Mouse (Mus musculus): ENCODE data around the gene Denr. TPM values are rescaled to one million over a fixed set of nuclear protein-coding genes. Genes with fewer than 3 reads are reported as not detected.

Gene Denr
- polyA plus RNA-seq, 1 experiment from 2014 or later = 135 TPM

DNA sequence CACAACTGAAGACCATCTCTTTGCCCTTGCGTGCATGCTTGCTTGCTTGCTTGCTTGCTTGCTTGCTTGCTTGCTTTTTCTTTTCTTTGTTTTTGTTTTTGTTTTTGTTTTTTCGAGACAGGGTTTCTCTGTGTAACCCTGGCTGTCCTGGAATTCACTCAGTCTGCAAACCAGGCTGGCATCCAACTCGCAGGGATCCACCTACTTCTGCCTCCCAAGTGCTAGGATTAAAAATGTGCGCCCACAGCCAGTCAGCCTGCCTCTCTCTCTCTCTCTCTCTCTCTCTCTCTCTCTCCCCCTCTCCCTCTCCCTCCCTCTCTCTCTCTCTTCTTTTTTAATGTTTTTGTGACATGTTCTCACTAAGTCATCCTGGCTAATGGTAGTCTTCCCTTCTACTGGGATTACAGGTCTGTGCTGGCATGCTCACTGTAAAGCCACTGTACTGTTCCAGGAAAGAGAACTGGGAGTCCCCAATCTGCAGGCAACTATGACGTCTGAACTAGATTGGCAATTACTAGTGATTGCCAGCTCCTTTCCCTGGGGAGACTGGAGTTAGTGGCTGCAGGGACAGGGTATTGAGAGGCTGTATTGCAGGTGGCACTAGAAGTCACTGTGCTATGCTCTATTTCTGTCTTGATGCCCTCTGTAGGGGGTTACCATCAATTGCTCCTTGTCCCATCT, 45.5 kb downstream of the Denr start:
- WGBS = 61% methylated on average over 5 of the region's 5 CpGs
- H3K4me1 ChIP-seq (ENCODE audit: control insufficient read depth, insufficient read depth, low read length) = no peaks in the 10 kb centered on the region
- H3K9me3 ChIP-seq (ENCODE audit: control insufficient read depth, low read length) = no peaks in the 10 kb centered on the region
- no peak overlapping the region for H3K27ac ChIP-seq (ENCODE audit: low read depth, low read length)
- ATAC-seq (ENCODE audit: low FRiP score, low TSS enrichment) = no peak
- H3K36me3 ChIP-seq (ENCODE audit: control insufficient read depth, insufficient read depth, low read length) = no peaks in the 10 kb centered on the region
- no peak overlapping the region for H3K9ac ChIP-seq (ENCODE audit: low read depth, low read length)
- H3K27me3 ChIP-seq (ENCODE audit: control insufficient read depth, insufficient read depth, low read length) = no peaks in the 10 kb centered on the region
- H3K4me3 ChIP-seq (ENCODE audit: low read length) = no peak overlapping the region
- no peak overlapping the region for H3K4me2 ChIP-seq (replicated peaks; ENCODE audit: low read depth, low read length)

DNA sequence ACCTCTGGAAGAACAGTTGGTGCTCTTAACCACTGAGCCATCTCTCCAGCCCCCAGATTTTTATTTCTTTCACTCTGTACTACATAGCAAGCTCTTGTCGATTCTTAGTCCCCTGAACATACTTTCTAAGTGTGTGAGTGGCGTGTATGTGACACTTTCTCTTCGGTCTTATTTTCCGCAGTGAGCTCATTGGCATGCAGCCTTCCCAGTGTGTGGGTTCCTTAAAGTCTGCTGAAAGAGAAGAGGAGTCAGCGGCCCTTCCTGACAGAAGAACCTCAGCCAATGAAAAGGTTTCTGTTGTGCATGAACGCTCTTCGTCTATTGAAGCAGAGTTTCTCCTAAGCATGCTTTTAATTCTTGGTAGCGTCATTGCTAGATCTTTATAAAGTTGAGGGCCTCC, 50.2 kb downstream of the Denr start:
- H3K4me2 ChIP-seq (replicated peaks; ENCODE audit: low read depth, low read length) = no peak overlapping the region
- H3K9me3 ChIP-seq (ENCODE audit: control insufficient read depth, low read length) = no peaks in the 10 kb centered on the region
- H3K36me3 ChIP-seq (ENCODE audit: control insufficient read depth, insufficient read depth, low read length) = no peaks in the 10 kb centered on the region
- WGBS = 93% methylated on average over 8 of the region's 8 CpGs
- H3K9ac ChIP-seq (ENCODE audit: low read depth, low read length) = no peak overlapping the region
- no peak for ATAC-seq (ENCODE audit: low FRiP score, low TSS enrichment)
- H3K27ac ChIP-seq (ENCODE audit: low read depth, low read length) = no peak overlapping the region
- no peaks in the 10 kb centered on the region for H3K4me1 ChIP-seq (ENCODE audit: control insufficient read depth, insufficient read depth, low read length)
- H3K4me3 ChIP-seq (ENCODE audit: low read length) = no peak overlapping the region
- no peaks in the 10 kb centered on the region for H3K27me3 ChIP-seq (ENCODE audit: control insufficient read depth, insufficient read depth, low read length)

GRCm38 (mm10) chr5:123959018-123959417, 52.0 kb downstream of the Denr start:
- Histone ChIP-seq H3K27me3 (ENCODE audit: control insufficient read depth, insufficient read depth, low read length) (no peaks in the 10 kb centered on the region), H3K36me3 (ENCODE audit: control insufficient read depth, insufficient read depth, low read length) (no peaks in the 10 kb centered on the region), H3K9me3 (ENCODE audit: control insufficient read depth, low read length) (no peaks in the 10 kb centered on the region), H3K27ac (ENCODE audit: low read depth, low read length) (no peak overlapping the region), H3K9ac (ENCODE audit: low read depth, low read length) (no peak overlapping the region), H3K4me2 (replicated peaks; ENCODE audit: low read depth, low read length) (no peak overlapping the region), H3K4me3 (ENCODE audit: low read length) (no peak overlapping the region), H3K4me1 (ENCODE audit: control insufficient read depth, insufficient read depth, low read length) (no peaks in the 10 kb centered on the region)
- no peak for ATAC-seq (ENCODE audit: low FRiP score, low TSS enrichment)
- 58% methylated on average over 3 of the region's 3 CpGs for WGBS

GRCm38 (mm10) chr5:123960129-123960528, 53.2 kb downstream of the Denr start:
- Histone ChIP-seq H3K4me1 (ENCODE audit: control insufficient read depth, insufficient read depth, low read length) (no peaks in the 10 kb centered on the region), H3K36me3 (ENCODE audit: control insufficient read depth, insufficient read depth, low read length) (no peaks in the 10 kb centered on the region), H3K4me2 (replicated peaks; ENCODE audit: low read depth, low read length) (no peak overlapping the region), H3K27ac (ENCODE audit: low read depth, low read length) (no peak overlapping the region), H3K27me3 (ENCODE audit: control insufficient read depth, insufficient read depth, low read length) (no peaks in the 10 kb centered on the region), H3K9ac (ENCODE audit: low read depth, low read length) (no peak overlapping the region), H3K4me3 (ENCODE audit: low read length) (no peak overlapping the region), H3K9me3 (ENCODE audit: control insufficient read depth, low read length) (no peaks in the 10 kb centered on the region)
- no peak for ATAC-seq (ENCODE audit: low FRiP score, low TSS enrichment)
- 58% methylated on average over 8 of the region's 8 CpGs for WGBS

DNA sequence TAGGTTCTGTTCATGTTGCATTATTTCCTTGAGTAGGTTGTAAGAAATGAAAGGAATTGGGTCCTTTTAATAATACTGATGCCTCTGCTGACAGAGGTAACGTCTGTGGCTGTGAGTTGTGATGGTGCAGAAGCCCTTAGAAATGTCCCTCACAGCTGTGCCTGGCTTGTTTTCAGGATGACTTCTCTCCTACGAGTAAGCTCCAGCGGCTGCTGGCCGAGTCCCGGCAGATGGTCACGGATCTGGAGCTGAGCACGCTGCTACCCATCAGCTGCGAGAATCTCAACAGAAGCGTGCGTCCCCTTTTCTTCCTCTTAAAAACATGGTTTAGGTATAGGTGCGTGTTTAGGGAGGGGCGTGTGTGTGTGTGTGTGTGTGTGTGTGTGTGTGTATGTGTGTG, 54.1 kb downstream of the Denr start:
- 86% methylated on average over 11 of the region's 12 CpGs for WGBS
- Histone ChIP-seq H3K4me3 (ENCODE audit: low read length) (no peak overlapping the region), H3K9me3 (ENCODE audit: control insufficient read depth, low read length) (no peaks in the 10 kb centered on the region), H3K27ac (ENCODE audit: low read depth, low read length) (no peak overlapping the region), H3K36me3 (ENCODE audit: control insufficient read depth, insufficient read depth, low read length) (no peaks in the 10 kb centered on the region), H3K4me1 (ENCODE audit: control insufficient read depth, insufficient read depth, low read length) (no peaks in the 10 kb centered on the region), H3K4me2 (replicated peaks; ENCODE audit: low read depth, low read length) (no peak overlapping the region), H3K27me3 (ENCODE audit: control insufficient read depth, insufficient read depth, low read length) (no peaks in the 10 kb centered on the region), H3K9ac (ENCODE audit: low read depth, low read length) (no peak overlapping the region)
- ATAC-seq (ENCODE audit: low FRiP score, low TSS enrichment) = no peak

DNA sequence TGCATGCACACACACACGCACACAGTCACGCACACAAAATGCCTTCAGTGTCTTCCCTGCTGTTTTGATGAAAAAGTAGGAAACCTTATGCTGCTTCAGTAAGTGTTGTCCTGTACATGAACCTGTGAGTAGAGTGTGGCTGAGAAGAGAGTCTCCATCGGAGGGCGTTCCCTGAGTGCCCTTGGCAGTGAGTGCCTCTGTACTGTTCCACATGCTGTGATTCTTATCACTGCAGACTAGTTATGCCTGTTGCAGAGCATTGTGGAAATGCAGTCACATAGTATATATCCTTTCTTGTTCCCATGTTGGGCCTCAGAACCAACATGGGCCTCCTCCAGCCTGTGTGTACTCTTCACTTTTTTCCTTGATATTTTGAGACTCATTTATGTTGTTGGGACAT, 57.2 kb downstream of the Denr start:
- 92% methylated on average over 4 of the region's 4 CpGs for WGBS
- ATAC-seq (ENCODE audit: low FRiP score, low TSS enrichment) = no peak

GRCm38 (mm10) chr5:123966759-123967158, 59.8 kb downstream of the Denr start:
- no peaks in the 10 kb centered on the region for H3K9me3 ChIP-seq (ENCODE audit: control insufficient read depth, low read length)
- H3K27ac ChIP-seq (ENCODE audit: low read depth, low read length) = no peak overlapping the region
- no peak overlapping the region for H3K9ac ChIP-seq (ENCODE audit: low read depth, low read length)
- H3K4me2 ChIP-seq (replicated peaks; ENCODE audit: low read depth, low read length) = no peak overlapping the region
- no peaks in the 10 kb centered on the region for H3K36me3 ChIP-seq (ENCODE audit: control insufficient read depth, insufficient read depth, low read length)
- no peak overlapping the region for H3K4me3 ChIP-seq (ENCODE audit: low read length)
- no peaks in the 10 kb centered on the region for H3K27me3 ChIP-seq (ENCODE audit: control insufficient read depth, insufficient read depth, low read length)
- no peak for ATAC-seq (ENCODE audit: low FRiP score, low TSS enrichment)
- H3K4me1 ChIP-seq (ENCODE audit: control insufficient read depth, insufficient read depth, low read length) = 0 out of 2 replicates have a peak, but pooled peaks cover 2% of the 10 kb centered on the region
- WGBS = 88% methylated on average over 2 of the region's 2 CpGs

More for the DNA sequence above, 57.2 kb downstream of the Denr start:
- no peak overlapping the region for H3K4me2 ChIP-seq (replicated peaks; ENCODE audit: low read depth, low read length)
- no peaks in the 10 kb centered on the region for H3K36me3 ChIP-seq (ENCODE audit: control insufficient read depth, insufficient read depth, low read length)
- H3K27ac ChIP-seq (ENCODE audit: low read depth, low read length) = no peak overlapping the region
- H3K9me3 ChIP-seq (ENCODE audit: control insufficient read depth, low read length) = no peaks in the 10 kb centered on the region
- H3K9ac ChIP-seq (ENCODE audit: low read depth, low read length) = no peak overlapping the region
- H3K27me3 ChIP-seq (ENCODE audit: control insufficient read depth, insufficient read depth, low read length) = no peaks in the 10 kb centered on the region
- 0 out of 2 replicates have a peak, but pooled peaks cover 2% of the 10 kb centered on the region for H3K4me1 ChIP-seq (ENCODE audit: control insufficient read depth, insufficient read depth, low read length)
- H3K4me3 ChIP-seq (ENCODE audit: low read length) = no peak overlapping the region

- Histone ChIP-seq H3K4me3 (ENCODE audit: low read length) (no peak overlapping the region), H3K4me1 (ENCODE audit: control insufficient read depth, insufficient read depth, low read length) (0 out of 2 replicates have a peak, but pooled peaks cover 2% of the 10 kb centered on the region), H3K9ac (ENCODE audit: low read depth, low read length) (no peak overlapping the region), H3K27ac (ENCODE audit: low read depth, low read length) (no peak overlapping the region), H3K4me2 (replicated peaks; ENCODE audit: low read depth, low read length) (no peak overlapping the region), H3K27me3 (ENCODE audit: control insufficient read depth, insufficient read depth, low read length) (no peaks in the 10 kb centered on the region; the same call in 1 of the 2 replicates), H3K9me3 (ENCODE audit: control insufficient read depth, low read length) (no peaks in the 10 kb centered on the region), H3K36me3 (ENCODE audit: control insufficient read depth, insufficient read depth, low read length) (no peaks in the 10 kb centered on the region)
- no peak for ATAC-seq (ENCODE audit: low FRiP score, low TSS enrichment)
- WGBS = 66% methylated on average over 5 of the region's 5 CpGs
Observed at GRCm38 (mm10) chr5:123968468-123968867, 61.5 kb downstream of the Denr start.

DNA sequence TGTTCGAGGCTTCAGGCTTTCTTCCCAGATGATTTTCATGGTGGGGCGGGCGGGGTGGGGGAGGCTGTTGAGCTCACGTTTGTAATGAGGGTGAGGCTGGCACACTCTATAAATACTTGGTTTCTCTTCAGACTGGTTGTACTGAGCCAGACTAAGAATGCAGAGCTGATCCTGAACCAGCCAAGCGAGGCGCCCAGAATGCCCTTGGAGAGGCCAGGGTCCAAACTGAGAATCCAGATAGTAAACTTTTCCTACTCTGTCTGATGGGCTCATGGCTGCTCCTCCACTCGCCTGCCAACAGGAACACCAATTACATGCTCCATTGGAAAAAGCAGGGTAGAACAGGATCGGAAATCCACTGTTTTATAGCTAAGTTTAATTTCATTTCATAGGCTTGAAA, 62.2 kb downstream of the Denr start:
- no peaks in the 10 kb centered on the region; the same call in 1 of the 2 replicates for H3K27me3 ChIP-seq (ENCODE audit: control insufficient read depth, insufficient read depth, low read length)
- no peak overlapping the region for H3K9ac ChIP-seq (ENCODE audit: low read depth, low read length)
- H3K36me3 ChIP-seq (ENCODE audit: control insufficient read depth, insufficient read depth, low read length) = no peaks in the 10 kb centered on the region
- H3K4me1 ChIP-seq (ENCODE audit: control insufficient read depth, insufficient read depth, low read length) = 0 out of 2 replicates have a peak, but pooled peaks cover 3% of the 10 kb centered on the region
- no peak overlapping the region for H3K4me3 ChIP-seq (ENCODE audit: low read length)
- H3K27ac ChIP-seq (ENCODE audit: low read depth, low read length) = no peak overlapping the region
- no peak for ATAC-seq (ENCODE audit: low FRiP score, low TSS enrichment)
- no peaks in the 10 kb centered on the region for H3K9me3 ChIP-seq (ENCODE audit: control insufficient read depth, low read length)
- H3K4me2 ChIP-seq (replicated peaks; ENCODE audit: low read depth, low read length) = no peak overlapping the region
- 58% methylated on average over 8 of the region's 8 CpGs for WGBS

Measured in kidney, embryonic 14.5 days (tissue).